Mouse (Mus musculus) layer of hippocampus, adult 2 months (tissue): ENCODE results near the gene Med29. TPM values are rescaled to one million over a fixed set of nuclear protein-coding genes. Genes with fewer than 3 reads are reported as not detected.

ENCODE experiments used
- DNase-seq, 2 experiments: peaks; one replicate each; pipeline ENCODE4 v3.0.0; 2022; ENCODE audit warnings: low spot score in 2 of 2
- H3K27ac ChIP-seq: fragments of 200-600 bp; 2 replicates; pipeline ENCODE4 v1.8.1; 2022
- H3K4me3 ChIP-seq: fragments of 200-600 bp; 2 replicates; pipeline ENCODE4 v1.8.1; 2022; ENCODE audit warnings: mild to moderate bottlenecking
- CTCF ChIP-seq: fragments of 200-600 bp; conservative IDR thresholded peaks from 2 replicates; pipeline ENCODE4 v1.8.1; 2022; ENCODE audit warnings: antibody characterized with exemption, mild to moderate bottlenecking, moderate library complexity
- total RNA-seq, 2 experiments: library from RNA; stranded (reverse); gene quantifications; 2 replicates each; pipeline ENCODE4 v1.2.3; 2021

Gene Med29
- total RNA-seq, 2 experiments from 2014 or later: 17.7 to 18.7 TPM

DNA sequence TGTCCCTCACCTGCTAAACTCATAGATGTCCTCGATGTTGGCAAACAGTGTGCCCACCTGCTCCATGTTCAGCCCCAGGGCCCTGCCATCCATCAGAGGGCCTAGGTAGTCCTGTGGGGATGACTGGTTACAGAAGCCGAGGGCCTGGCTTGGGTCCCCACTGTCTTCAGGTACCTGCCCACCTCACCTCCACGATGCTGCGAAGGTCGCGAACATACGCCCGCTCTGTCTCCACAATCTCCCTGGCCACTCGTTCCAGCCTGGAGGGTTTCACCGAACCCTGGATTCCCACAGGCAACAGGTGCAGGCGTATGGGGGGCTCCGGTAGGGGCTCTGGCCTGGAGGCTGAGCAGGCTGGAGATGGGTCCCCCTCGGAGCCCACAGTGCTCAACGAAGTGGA, 22.5 kb downstream of the Med29 start:
- no peak overlapping the region for H3K27ac ChIP-seq
- TF ChIP-seq CTCF: no peak
- DNase-seq: no peak
- H3K4me3 ChIP-seq: no peak overlapping the region

DNA sequence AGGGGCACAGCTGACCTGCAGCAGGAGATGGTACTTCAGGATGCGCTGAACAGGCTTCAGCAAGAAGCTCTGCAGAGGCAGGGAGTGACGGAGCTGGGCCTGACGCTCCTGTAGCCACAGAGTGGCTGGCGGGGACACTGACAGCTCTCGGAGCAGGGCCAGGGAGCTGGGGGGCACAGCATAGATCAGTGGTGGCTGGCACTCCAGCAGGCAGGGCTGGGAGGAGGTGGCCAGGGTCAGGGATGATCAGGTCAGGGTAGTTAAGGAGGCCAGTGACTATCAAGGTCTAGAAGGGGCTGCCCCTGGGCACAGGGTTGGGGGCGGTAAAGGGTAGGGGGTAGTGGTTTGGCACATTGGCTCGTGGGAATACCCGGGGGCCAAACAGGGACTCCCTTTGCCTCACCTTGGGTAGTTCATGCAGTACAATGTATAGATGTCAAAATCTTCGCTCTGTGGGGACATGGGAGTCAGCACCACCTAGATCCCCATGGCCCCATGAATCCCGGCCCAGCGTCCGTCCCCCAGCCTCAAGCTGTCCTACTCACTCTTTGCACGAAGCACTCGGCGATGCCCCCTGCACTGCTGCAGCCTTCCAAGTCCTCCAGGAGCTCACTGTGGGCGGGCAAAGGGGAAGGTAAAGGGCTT, 24.1 kb downstream of the Med29 start:
- Histone ChIP-seq H3K27ac (no peak overlapping the region; the same call in 1 of the 2 replicates), H3K4me3 (no peak overlapping the region)
- no peak for TF ChIP-seq CTCF
- no peak for DNase-seq

DNA sequence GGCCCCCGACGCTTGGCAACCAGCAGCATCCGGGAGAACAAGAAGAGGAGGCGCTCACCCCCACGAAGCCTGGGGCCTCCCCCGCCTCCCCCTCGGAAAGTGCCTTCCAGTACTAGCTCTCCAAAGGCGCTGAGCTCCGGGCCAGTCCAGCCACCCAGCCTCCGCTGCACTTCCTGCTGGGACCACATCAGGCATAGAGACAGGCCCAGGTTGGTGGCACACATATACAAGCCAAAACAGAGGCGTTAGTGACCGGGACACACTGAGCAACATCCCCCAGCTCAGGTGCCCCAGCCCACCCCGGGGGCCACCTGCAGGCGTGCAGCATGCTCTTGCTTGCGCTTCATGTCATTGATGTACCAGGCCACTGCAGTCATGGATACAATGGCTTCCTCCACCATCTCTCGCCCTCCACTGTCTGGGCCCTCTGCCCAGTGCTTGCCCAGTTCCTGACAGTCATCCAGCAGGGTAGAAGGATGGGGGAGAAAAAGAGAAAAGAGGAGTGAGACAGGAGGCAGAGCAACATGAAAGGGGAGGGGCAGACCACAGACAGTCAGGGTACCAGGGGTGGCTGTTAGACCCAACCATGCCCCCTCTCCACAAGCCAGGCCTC, 24.7 kb downstream of the Med29 start:
- no peak for DNase-seq
- Histone ChIP-seq H3K4me3 (no peak overlapping the region), H3K27ac (no peak overlapping the region; the same call in 1 of the 2 replicates)
- TF ChIP-seq CTCF: no peak

DNA sequence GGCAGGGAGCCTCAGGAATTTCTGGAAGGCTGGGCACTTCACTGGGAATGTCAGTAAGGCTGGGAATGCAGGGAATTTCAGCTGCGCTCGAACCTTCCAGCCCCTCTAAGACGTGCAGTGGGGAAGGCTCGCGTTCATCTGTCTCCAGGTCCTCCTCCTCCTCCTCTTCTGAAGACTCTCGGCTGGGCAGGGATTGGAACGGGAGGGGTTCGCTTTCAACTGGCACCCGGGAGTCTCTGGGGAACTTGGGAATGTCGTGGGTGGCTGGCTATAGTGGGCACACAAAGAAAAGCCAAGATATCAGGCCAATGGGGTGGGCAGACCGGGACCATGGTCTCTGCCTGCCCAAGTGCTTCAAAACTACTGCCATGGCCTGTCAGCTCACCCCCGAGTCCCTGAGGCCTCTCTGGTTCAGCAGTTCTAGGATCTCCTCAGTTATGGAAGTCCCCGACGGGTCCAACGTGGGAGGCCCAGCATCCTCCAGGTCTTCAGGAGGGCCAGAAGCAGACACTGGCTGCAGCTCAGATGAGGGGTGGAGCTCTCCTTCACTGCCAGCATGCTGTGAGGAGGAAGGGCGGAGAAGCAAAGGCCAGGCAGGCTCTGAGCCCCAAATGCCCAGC, 30.0 kb downstream of the Med29 start:
- Histone ChIP-seq H3K27ac (no peak overlapping the region), H3K4me3 (no peak overlapping the region)
- DNase-seq: no peak
- TF ChIP-seq CTCF: no peak

DNA sequence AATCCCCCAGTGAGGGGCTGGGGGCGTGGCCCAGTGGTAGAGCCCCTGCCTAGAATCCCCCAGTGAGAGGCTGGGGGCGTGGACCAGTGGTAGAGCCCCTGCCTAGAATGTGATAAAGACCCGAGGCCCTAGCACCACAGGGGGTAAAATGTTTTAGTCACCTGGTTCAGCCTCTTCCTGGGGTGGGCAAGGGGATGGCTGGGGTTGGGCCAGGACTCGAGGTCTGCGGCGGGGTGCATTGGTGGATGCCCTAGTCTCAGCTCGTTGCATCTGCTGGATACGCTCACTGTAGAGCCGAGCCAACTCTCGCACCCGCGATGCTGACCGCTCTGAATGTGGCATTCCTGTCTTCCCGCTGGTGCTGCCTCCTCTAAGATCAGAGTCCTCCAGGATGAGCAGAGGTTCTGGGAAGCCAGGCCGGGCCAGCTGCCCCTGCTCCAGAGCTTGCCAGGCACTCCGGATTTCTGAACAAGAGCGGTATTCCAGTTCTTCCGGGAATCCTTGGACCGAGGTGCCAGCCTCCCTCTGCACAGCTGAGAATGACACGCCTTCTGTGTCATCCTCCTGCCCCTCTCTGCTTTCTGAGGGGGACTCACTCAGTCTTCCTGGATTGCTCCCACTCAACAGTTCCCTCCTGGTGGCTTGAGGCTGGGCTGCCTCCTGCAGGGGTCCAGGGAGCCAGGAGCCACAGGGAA, 30.7 kb downstream of the Med29 start:
- Histone ChIP-seq H3K27ac (no peak overlapping the region), H3K4me3 (no peak overlapping the region)
- DNase-seq: no peak
- no peak for TF ChIP-seq CTCF

DNA sequence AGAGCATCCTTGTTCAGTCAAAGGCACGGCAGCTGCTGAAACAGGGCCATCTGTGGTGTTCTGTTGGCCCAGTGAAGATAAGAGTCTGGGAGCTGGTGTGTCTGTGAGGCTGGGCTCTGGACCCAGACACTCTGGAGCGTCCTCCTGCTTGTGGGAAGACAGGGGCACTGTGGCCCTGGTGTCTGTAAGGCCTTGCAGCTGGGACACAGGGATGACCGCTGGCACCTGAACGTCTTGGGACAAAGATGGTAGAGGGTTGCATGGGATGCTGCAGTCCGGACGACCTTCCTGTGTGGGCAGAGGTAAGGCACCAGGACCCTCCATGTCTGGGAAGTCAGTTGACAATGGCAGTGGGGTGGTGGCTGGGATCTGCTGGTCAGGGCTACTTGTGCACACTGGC, 32.2 kb downstream of the Med29 start:
- no peak overlapping the region for H3K4me3 ChIP-seq
- no peak for DNase-seq
- TF ChIP-seq CTCF: no peak
- 0 out of 2 replicates have a peak overlapping the region, but pooled peaks have one; percentile 3 for H3K27ac ChIP-seq

DNA sequence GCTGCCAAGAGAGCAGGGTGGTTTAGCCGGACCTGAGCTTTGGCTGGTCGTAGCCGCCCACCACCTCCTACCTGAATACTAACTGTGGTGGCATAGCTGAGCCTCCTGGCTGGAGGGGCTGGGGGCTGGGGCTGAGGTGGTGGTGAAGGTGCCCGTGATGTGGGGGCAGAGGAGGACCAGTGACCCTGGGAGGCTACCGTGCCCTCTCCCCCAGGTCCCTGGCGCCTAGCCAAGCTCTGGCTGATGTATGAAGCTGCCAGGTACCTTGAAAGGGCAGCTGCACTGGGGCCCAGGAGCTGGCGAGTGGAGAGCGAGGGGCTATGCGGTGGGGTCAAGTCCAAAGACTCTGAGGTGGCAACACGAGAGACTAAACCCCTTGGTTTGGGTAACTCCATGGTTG, 32.7 kb downstream of the Med29 start:
- Histone ChIP-seq H3K27ac (0 out of 2 replicates have a peak overlapping the region, but pooled peaks have one; percentile 3), H3K4me3 (no peak overlapping the region)
- no peak for DNase-seq
- no peak for TF ChIP-seq CTCF

DNA sequence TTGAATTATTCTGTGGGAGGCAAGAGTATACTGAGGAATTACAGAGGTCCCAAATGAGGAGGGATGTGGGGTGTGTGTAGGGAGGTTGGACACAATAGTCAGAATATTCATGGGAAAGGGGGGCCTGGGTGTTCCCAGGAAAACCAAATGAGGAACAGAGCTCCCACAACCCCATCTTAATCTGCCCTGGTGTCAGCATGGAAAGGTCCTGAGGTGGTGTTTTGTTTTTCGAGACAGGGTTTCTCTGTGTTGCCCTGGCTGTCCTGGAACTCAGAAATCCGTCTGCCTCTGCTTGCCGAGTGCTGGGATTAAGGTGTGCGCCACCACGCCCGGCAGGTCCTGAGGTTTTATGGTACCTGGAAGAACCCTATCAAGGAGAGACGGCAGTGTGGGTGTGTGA, 34.1 kb downstream of the Med29 start:
- no peak for TF ChIP-seq CTCF
- Histone ChIP-seq H3K27ac (no peak overlapping the region), H3K4me3 (no peak overlapping the region)
- no peak for DNase-seq

DNA sequence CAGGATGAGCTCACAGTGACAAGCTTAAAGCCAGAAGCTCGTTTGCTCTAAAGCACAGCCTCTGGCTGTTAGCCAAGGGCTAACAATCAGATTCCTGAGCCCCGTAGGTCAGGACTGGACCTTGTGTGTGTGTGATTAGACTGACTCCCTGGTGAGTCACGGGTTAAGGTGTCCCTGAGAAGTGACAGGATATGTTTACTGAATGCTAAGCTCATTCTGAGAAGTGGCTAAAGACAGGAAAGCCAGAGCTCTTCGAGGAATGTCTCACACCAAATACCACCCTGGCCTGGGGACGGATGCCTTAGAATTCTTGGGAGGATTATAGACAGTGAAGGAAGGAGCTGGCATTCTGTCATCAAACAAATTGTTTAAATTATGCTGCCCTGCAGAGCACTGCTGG, 34.5 kb downstream of the Med29 start:
- H3K4me3 ChIP-seq: no peak overlapping the region
- no peak for TF ChIP-seq CTCF
- H3K27ac ChIP-seq: no peak overlapping the region
- DNase-seq: no peak

DNA sequence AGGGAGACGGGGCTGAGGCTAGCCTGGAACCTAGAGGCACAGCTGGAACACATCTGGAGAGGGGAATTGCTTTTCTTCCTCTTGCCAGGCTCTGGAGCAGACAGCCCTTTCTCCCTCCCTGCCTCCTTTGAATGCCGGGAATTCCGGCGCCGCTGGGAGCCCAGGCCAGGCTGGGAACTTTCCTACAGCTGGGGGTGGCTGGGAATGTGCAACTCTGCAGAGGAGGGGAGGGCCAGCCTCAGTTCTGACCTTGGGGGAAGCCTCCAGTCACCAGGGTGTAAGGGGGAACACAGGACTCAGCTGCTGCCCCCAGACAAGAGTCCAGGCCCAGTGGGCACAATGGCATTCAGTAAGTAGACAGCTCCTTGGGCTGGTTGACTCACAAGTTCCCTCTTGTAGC, 35.5 kb downstream of the Med29 start:
- Histone ChIP-seq H3K27ac (0 out of 2 replicates have a peak overlapping the region, but pooled peaks have one; percentile 25), H3K4me3 (no peak overlapping the region)
- TF ChIP-seq CTCF: no peak
- no peak for DNase-seq

DNA sequence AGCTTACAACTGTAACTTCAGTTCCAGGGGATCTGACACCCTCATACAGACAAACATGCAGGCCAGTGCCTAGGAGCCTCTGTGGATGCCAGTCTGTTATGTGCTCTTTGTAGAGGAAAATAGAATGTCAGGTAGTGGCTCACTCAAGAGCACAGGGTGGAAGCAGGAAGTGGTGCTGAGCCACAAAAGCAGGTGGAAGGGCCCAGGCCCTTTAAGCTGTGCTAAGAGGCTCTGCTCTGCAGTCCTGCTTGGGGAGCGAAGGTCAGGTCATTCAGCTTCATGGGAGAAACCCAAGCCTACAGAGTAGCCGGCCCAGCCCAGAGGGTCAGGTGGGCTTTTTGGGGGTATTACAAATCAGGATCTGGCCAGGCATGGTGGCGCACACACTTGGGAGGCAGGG, 37.3 kb downstream of the Med29 start:
- TF ChIP-seq CTCF: no peak
- Histone ChIP-seq H3K4me3 (no peak overlapping the region), H3K27ac (no peak overlapping the region)
- DNase-seq: no peak

DNA sequence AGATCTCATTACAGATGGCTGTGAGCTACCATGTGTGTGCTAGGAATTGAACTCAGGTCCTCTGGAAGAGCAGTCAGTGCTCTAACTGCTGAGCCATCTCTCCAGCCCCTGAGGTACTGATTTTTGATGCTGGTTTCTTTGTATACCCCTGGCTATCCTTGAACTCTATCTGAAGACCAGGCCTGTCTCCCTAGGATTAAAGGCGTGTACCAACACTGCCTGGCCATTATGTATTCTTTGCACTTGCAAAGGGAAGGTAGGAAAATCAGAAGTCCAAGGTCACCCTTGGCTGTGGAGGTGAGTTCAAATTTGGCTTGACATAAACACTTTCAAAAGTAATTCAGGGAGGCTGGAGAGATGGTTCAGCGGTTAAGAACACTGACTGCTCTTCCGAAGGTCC, 37.9 kb downstream of the Med29 start:
- no peak overlapping the region for H3K27ac ChIP-seq
- DNase-seq: no peak
- no peak overlapping the region for H3K4me3 ChIP-seq
- no peak for TF ChIP-seq CTCF

DNA sequence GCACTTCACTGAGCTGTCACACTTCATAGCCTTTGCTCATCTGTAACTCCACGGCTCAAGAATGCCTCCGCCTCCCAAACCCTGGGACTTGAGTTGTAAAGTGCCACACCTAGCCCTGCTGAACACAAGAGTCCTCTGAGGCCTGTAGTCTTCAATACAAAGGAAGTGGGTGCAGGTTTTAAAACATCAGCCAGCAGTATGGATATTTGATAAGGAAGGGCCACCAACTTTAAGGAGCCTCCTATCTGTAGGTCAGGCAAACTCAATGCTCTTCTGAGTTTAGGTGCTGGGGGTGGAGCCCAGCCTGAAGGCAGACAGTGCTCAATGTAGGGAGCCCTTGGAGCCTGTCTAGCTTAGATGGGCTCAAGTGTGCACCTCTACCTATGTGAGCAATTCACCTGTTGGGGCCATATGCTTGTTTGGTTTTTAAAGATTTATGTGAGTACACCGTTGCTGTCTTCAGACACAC, 38.4 kb downstream of the Med29 start:
- TF ChIP-seq CTCF: no peak
- Histone ChIP-seq H3K27ac (no peak overlapping the region), H3K4me3 (no peak overlapping the region)
- no peak for DNase-seq
